Mouse (Mus musculus): Measurements from ENCODE around the gene Fam193b. TPM values are rescaled to one million over a fixed set of nuclear protein-coding genes. Genes with fewer than 3 reads are reported as not detected.
"Not testable (repeated sequence)": the region's sequence is repeated elsewhere in the genome, so short reads cannot be mapped to it uniquely, and the experiment has no call there.

Gene Fam193b
- polyA plus RNA-seq, 1 experiment from 2014 or later, result 7.5 TPM

- Histone ChIP-seq H3K4me3 (replicated peaks) (0 out of 2 replicates have a peak overlapping the region, but pooled peaks have one; percentile 93), H3K9ac (no peak overlapping the region), H3K4me1 (replicated peaks) (peaks cover 25% of the 10 kb centered on the region), H3K27ac (replicated peaks) (no peak overlapping the region), H3K27me3 (no peaks in the 10 kb centered on the region), H3K4me2 (peak overlapping the region; percentile 92), H3K9me3 (replicated peaks) (no peaks in the 10 kb centered on the region), H3K36me3 (replicated peaks) (no peaks in the 10 kb centered on the region)
- ATAC-seq (ENCODE audit: insufficient read depth), result no peak
- WGBS (ENCODE audit: insufficient replicate concordance), result 37% methylated on average over 2 of the region's 2 CpGs
Observed at GRCm38 (mm10) chr13:55571977-55572376, 1.1 kb upstream of the Fam193b start.

DNA sequence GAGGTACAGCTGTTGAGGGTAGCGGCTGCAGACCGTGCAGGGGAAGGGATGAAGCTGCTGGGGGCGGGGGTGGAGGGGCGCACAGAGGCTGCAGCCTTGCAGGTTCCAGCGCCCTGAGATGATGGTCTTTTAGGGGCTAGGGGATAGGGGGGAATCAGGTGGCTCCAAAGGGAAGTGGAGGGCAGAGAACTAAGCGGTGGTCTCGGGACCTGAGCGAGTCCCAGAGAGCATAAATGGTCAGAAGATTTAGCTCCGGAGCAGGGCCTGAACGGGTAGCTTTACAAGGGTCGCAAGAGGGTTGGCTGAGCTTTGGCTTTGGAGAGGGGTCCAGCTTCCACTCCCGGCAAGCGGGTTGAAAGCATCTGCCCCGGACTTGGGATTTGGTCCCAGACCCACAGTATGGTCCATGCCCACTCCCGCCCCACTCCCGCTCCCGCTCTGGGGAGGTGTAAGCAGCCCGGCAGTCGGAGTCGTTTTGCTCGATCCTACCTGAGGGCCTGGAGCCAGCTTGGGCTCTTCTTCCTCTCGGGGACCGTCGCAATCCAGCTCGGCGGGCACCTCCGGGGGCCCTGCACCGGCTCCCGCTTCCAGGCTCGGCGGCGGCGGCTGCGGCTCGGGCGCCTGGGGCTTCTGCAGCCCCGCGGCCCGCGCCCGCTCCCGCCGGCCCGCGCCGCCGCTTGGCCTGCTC lies 490 bp downstream of the Fam193b start:
- H3K27me3 ChIP-seq, result no peaks in the 10 kb centered on the region
- WGBS (ENCODE audit: insufficient replicate concordance), result 0% methylated on average over 46 of the region's 47 CpGs
- peaks cover 25% of the 10 kb centered on the region for H3K4me1 ChIP-seq (replicated peaks)
- H3K9ac ChIP-seq, result peak overlapping the region; percentile 94
- ATAC-seq (ENCODE audit: insufficient read depth), result peak; percentile 73
- peak overlapping the region; percentile 91 for H3K27ac ChIP-seq (replicated peaks)
- no peaks in the 10 kb centered on the region for H3K36me3 ChIP-seq (replicated peaks)
- H3K9me3 ChIP-seq (replicated peaks), result no peaks in the 10 kb centered on the region
- H3K4me2 ChIP-seq, result peak overlapping the region; percentile 92
- peak overlapping the region; percentile 93 for H3K4me3 ChIP-seq (replicated peaks)

DNA sequence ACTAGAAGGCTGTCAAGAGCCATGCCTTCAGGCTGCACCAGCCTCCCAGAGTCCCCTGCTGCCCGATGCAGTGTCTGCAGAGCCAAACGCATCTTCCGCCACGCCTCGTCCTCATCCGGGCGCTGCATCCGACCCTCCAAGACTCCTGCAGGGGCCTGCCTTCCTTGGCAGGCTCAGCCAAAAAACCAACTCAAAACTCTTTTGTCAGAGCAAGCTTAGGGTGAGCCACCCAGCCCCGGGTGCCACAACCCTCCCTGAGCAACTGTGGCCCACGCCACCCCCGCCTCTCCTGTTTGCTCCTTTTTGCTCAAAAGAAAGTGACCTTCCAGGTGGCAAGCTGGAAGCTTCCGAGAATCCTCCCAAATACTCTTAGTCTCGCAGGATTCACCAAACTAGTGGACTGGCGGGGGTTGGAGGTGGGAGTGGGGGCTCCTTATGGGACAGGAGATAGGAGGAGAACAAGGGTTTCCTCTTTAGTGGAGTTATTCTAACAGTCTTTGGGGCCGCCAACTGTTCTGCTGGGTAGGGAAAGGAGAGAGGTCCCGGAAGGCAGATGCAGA lies 1.1 kb downstream of the Fam193b start:
- peak overlapping the region; percentile 93 for H3K4me3 ChIP-seq (replicated peaks)
- no peaks in the 10 kb centered on the region for H3K9me3 ChIP-seq (replicated peaks)
- no peak for ATAC-seq (ENCODE audit: insufficient read depth)
- H3K27ac ChIP-seq (replicated peaks), result peak overlapping the region; percentile 91
- peak overlapping the region; percentile 94 for H3K9ac ChIP-seq
- H3K4me2 ChIP-seq, result peak overlapping the region; percentile 92
- no peaks in the 10 kb centered on the region for H3K27me3 ChIP-seq
- H3K36me3 ChIP-seq (replicated peaks), result no peaks in the 10 kb centered on the region
- 23% methylated on average over 16 of the region's 16 CpGs for WGBS (ENCODE audit: insufficient replicate concordance)
- peaks cover 25% of the 10 kb centered on the region for H3K4me1 ChIP-seq (replicated peaks)

DNA sequence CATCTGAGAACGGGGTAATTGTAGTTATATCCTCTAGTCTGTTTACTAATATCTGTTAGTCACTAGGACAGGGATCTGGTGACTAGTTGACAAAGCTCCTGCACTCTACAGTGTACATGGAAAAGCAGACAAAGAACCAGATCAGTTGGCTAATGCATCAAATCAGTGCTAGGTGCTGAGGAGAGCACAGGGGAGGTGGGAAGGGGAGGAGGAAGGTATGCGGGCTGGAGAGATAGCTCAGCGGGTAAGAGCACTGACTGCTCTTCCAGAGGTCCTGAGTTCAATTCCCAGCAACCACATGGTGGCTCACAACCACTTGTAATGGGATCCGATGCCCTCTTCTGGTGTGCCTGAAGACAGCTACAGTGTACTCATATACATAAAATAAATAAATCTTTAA lies 2.4 kb downstream of the Fam193b start:
- not testable (repeated sequence) for ATAC-seq (ENCODE audit: insufficient read depth); H3K9me3 ChIP-seq (replicated peaks); H3K4me2 ChIP-seq; H3K27ac ChIP-seq (replicated peaks); H3K4me3 ChIP-seq (replicated peaks); H3K36me3 ChIP-seq (replicated peaks); H3K27me3 ChIP-seq; H3K9ac ChIP-seq
- 83% methylated on average over 4 of the region's 4 CpGs for WGBS (ENCODE audit: insufficient replicate concordance)
- peaks cover 25% of the 10 kb centered on the region for H3K4me1 ChIP-seq (replicated peaks)

GRCm38 (mm10) chr13:55567949-55568348 lies 3.0 kb downstream of the Fam193b start:
- H3K9ac ChIP-seq, result no peak overlapping the region
- H3K27me3 ChIP-seq, result no peaks in the 10 kb centered on the region
- WGBS (ENCODE audit: insufficient replicate concordance), result 86% methylated on average over 2 of the region's 2 CpGs
- H3K27ac ChIP-seq (replicated peaks), result no peak overlapping the region
- no peak for ATAC-seq (ENCODE audit: insufficient read depth)
- no peak overlapping the region for H3K4me3 ChIP-seq (replicated peaks)
- H3K4me2 ChIP-seq, result no peak overlapping the region
- H3K9me3 ChIP-seq (replicated peaks), result no peaks in the 10 kb centered on the region
- H3K4me1 ChIP-seq (replicated peaks), result peaks cover 25% of the 10 kb centered on the region
- H3K36me3 ChIP-seq (replicated peaks), result peaks cover 5% of the 10 kb centered on the region; the same call in 1 of the 2 replicates

- Histone ChIP-seq H3K36me3 (replicated peaks) (peaks cover 9% of the 10 kb centered on the region; the same call in 1 of the 2 replicates), H3K9me3 (replicated peaks) (no peaks in the 10 kb centered on the region), H3K4me2 (no peak overlapping the region), H3K4me1 (replicated peaks) (peaks cover 22% of the 10 kb centered on the region), H3K27me3 (no peaks in the 10 kb centered on the region), H3K27ac (replicated peaks) (no peak overlapping the region), H3K9ac (no peak overlapping the region), H3K4me3 (replicated peaks) (no peak overlapping the region)
- 81% methylated on average over 6 of the region's 6 CpGs for WGBS (ENCODE audit: insufficient replicate concordance)
- ATAC-seq (ENCODE audit: insufficient read depth), result no peak
Observed at GRCm38 (mm10) chr13:55567001-55567400, 3.9 kb downstream of the Fam193b start.

- no peak overlapping the region for H3K27ac ChIP-seq (replicated peaks)
- no peak overlapping the region for H3K4me3 ChIP-seq (replicated peaks)
- no peak overlapping the region for H3K9ac ChIP-seq
- no peaks in the 10 kb centered on the region for H3K27me3 ChIP-seq
- H3K36me3 ChIP-seq (replicated peaks), result peaks cover 14% of the 10 kb centered on the region; the same call in 1 of the 2 replicates
- 80% methylated on average over 7 of the region's 7 CpGs for WGBS (ENCODE audit: insufficient replicate concordance)
- H3K4me2 ChIP-seq, result no peak overlapping the region
- H3K4me1 ChIP-seq (replicated peaks), result no peaks in the 10 kb centered on the region
- no peaks in the 10 kb centered on the region for H3K9me3 ChIP-seq (replicated peaks)
- no peak for ATAC-seq (ENCODE audit: insufficient read depth)
Observed at GRCm38 (mm10) chr13:55563266-55563879, 7.5 kb downstream of the Fam193b start.

- no peaks in the 10 kb centered on the region for H3K27me3 ChIP-seq
- H3K36me3 ChIP-seq (replicated peaks), result peaks cover 42% of the 10 kb centered on the region
- no peak overlapping the region for H3K4me3 ChIP-seq (replicated peaks)
- no peaks in the 10 kb centered on the region for H3K4me1 ChIP-seq (replicated peaks)
- H3K27ac ChIP-seq (replicated peaks), result no peak overlapping the region
- 77% methylated on average over 6 of the region's 6 CpGs for WGBS (ENCODE audit: insufficient replicate concordance)
- no peaks in the 10 kb centered on the region for H3K9me3 ChIP-seq (replicated peaks)
- ATAC-seq (ENCODE audit: insufficient read depth), result no peak
- H3K4me2 ChIP-seq, result no peak overlapping the region
- H3K9ac ChIP-seq, result no peak overlapping the region
Observed at GRCm38 (mm10) chr13:55557499-55557898, 13.4 kb downstream of the Fam193b start.

- H3K36me3 ChIP-seq (replicated peaks), result peaks cover 47% of the 10 kb centered on the region
- H3K27me3 ChIP-seq, result no peaks in the 10 kb centered on the region
- 82% methylated on average over 9 of the region's 9 CpGs for WGBS (ENCODE audit: insufficient replicate concordance)
- H3K4me2 ChIP-seq, result no peak overlapping the region
- no peak overlapping the region for H3K9ac ChIP-seq
- no peak for ATAC-seq (ENCODE audit: insufficient read depth)
- no peaks in the 10 kb centered on the region for H3K4me1 ChIP-seq (replicated peaks)
- no peak overlapping the region for H3K27ac ChIP-seq (replicated peaks)
- no peak overlapping the region for H3K4me3 ChIP-seq (replicated peaks)
- H3K9me3 ChIP-seq (replicated peaks), result no peaks in the 10 kb centered on the region
Observed at GRCm38 (mm10) chr13:55555921-55556320, 15.0 kb downstream of the Fam193b start.

- WGBS (ENCODE audit: insufficient replicate concordance), result 80% methylated on average over 15 of the region's 15 CpGs
- no peaks in the 10 kb centered on the region for H3K27me3 ChIP-seq
Observed at GRCm38 (mm10) chr13:55549061-55549460, 21.9 kb downstream of the Fam193b start.

DNA sequence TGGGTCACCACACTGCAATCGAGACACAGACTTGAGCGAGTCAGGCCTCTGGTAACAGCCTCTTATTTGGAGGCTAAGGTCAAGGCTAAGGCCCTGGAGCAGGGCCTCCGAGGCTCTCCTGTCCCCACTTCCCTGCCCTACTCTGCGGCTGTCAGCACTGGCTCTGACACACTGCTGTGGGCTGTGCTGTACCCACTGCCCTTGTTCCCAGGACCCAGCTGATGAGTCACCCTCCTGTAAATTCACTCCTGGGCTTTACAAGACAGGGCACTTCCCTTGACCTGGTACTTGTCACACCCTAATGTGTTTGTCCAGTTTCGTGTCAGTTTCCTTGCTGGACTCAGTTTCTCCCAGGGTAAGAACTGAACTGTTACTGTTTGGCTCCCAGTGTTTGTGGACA lies 22.5 kb downstream of the Fam193b start:
- H3K9ac ChIP-seq, result no peak overlapping the region
- peaks cover 19% of the 10 kb centered on the region for H3K4me1 ChIP-seq (replicated peaks)
- H3K27me3 ChIP-seq, result no peaks in the 10 kb centered on the region
- H3K9me3 ChIP-seq (replicated peaks), result no peaks in the 10 kb centered on the region
- H3K4me3 ChIP-seq (replicated peaks), result no peak overlapping the region
- no peak overlapping the region for H3K27ac ChIP-seq (replicated peaks)
- WGBS (ENCODE audit: insufficient replicate concordance), result 81% methylated on average over 5 of the region's 5 CpGs
- ATAC-seq (ENCODE audit: insufficient read depth), result no peak
- no peak overlapping the region for H3K4me2 ChIP-seq
- peaks cover 66% of the 10 kb centered on the region for H3K36me3 ChIP-seq (replicated peaks)

More at GRCm38 (mm10) chr13:55549061-55549460, 21.9 kb downstream of the Fam193b start:
- H3K36me3 ChIP-seq (replicated peaks), result peaks cover 64% of the 10 kb centered on the region
- H3K4me2 ChIP-seq, result no peak overlapping the region
- H3K9me3 ChIP-seq (replicated peaks), result no peaks in the 10 kb centered on the region
- H3K4me1 ChIP-seq (replicated peaks), result peaks cover 17% of the 10 kb centered on the region
- no peak overlapping the region for H3K9ac ChIP-seq
- H3K4me3 ChIP-seq (replicated peaks), result no peak overlapping the region
- H3K27ac ChIP-seq (replicated peaks), result no peak overlapping the region
- no peak for ATAC-seq (ENCODE audit: insufficient read depth)

Data from liver, embryonic 15.5 days (tissue).